Mouse (Mus musculus) limb, embryonic 10.5 days (tissue): ENCODE data around the gene Heatr4. TPM values are rescaled to one million over a fixed set of nuclear protein-coding genes. Genes with fewer than 3 reads are reported as not detected.
A peak's percentile ranks its signal among the peaks of the same experiment; 100 is the strongest.
"Not testable (repeated sequence)": the region's sequence is repeated elsewhere in the genome, so short reads cannot be mapped to it uniquely, and the experiment has no call there.

Source experiments
- DNase-seq: peaks from one replicate; pipeline ENCODE4 v3.0.0-alpha.2; 2017; ENCODE audit warnings: low spot score
- H3K27ac ChIP-seq: fragments of 300-500 bp; sonication (generic); 2 replicates; pipeline ENCODE4 v1.5.1; 2016; ENCODE audit warnings: mild to moderate bottlenecking
- H3K27me3 ChIP-seq: fragments of 300-500 bp; sonication (generic); 2 replicates; pipeline ENCODE4 v1.6.1; 2016; ENCODE audit warnings: low read depth, mild to moderate bottlenecking; ENCODE audit not compliant: poor library complexity, severe bottlenecking
- H3K36me3 ChIP-seq: fragments of 300-500 bp; sonication (generic); 2 replicates; pipeline ENCODE4 v1.6.1; 2016; ENCODE audit warnings: mild to moderate bottlenecking, moderate library complexity
- H3K4me1 ChIP-seq: fragments of 300-500 bp; sonication (generic); 2 replicates; pipeline ENCODE4 v1.6.1; 2016
- H3K4me3 ChIP-seq: fragments of 300-500 bp; sonication (generic); 2 replicates; pipeline ENCODE4 v1.5.1; 2016; ENCODE audit warnings: mild to moderate bottlenecking, moderate library complexity
- H3K9me3 ChIP-seq: fragments of 300-500 bp; sonication (generic); replicated peaks from 2 replicates; pipeline ENCODE4 v1.6.1; 2016; ENCODE audit warnings: mild to moderate bottlenecking
- WGBS: fragments of 180-500 bp; shearing (Covaris S2); methylation state at CpG from one replicate; pipeline ENCODE4 v1.1.7; 2016; 5-methylcytosine and 5-hydroxymethylcytosine counted together
- polyA plus RNA-seq: library from polyadenylated mRNA; unstranded; fragments of >200 nt; fragmentation: Nextera tagmentation; extraction: Ambion mirVana; gene quantifications from 2 replicates; pipeline ENCODE4 v1.2.1, GENCODE M21; 2016

Gene Heatr4
- polyA plus RNA-seq, 1 experiment from 2014 or later, result not detected

- H3K4me1 ChIP-seq, result peaks cover 17% of the 10 kb centered on the region
- no peaks in the 10 kb centered on the region for H3K9me3 ChIP-seq
- H3K27ac ChIP-seq, result no peak overlapping the region
- 0 out of 2 replicates have a peak, but pooled peaks cover 9% of the 10 kb centered on the region for H3K27me3 ChIP-seq
- peaks cover 9% of the 10 kb centered on the region; the same call in 1 of the 2 replicates for H3K36me3 ChIP-seq
- DNase-seq, result no peak
- 72% methylated on average over 12 of the region's 12 CpGs for WGBS
- 0 out of 2 replicates have a peak overlapping the region, but pooled peaks have one; percentile 5 for H3K4me3 ChIP-seq
These were observed 26.8 kb upstream of the Heatr4 start for GRCm38 (mm10) chr12:84011251-84012040.

GRCm38 (mm10) chr12:84010201-84010600 is 25.5 kb upstream of the Heatr4 start:
- Histone ChIP-seq H3K27me3 (0 out of 2 replicates have a peak, but pooled peaks cover 9% of the 10 kb centered on the region), H3K36me3 (peaks cover 4% of the 10 kb centered on the region; the same call in 1 of the 2 replicates), H3K9me3 (no peaks in the 10 kb centered on the region), H3K27ac (no peak overlapping the region), H3K4me3 (peak overlapping the region; percentile 53), H3K4me1 (peaks cover 17% of the 10 kb centered on the region)
- DNase-seq, result no peak
- 89% methylated on average over 3 of the region's 3 CpGs for WGBS

- Histone ChIP-seq H3K4me1 (peaks cover 17% of the 10 kb centered on the region), H3K4me3 (peak within 1 kb of the TSS; percentile 53), H3K27ac (peak within 1 kb of the TSS; percentile 83)
- not testable (repeated sequence) for H3K27me3 ChIP-seq, H3K9me3 ChIP-seq, H3K36me3 ChIP-seq
- 3% methylated on average over 56 of the region's 70 CpGs for WGBS
- peak; percentile 75 for DNase-seq
These were observed 24.7 kb upstream of the Heatr4 start, which contains the start of gene Acot1 for GRCm38 (mm10) chr12:84009171-84009965. Gene Acot1, plus strand, starts transcription at chr12:84009490.

GRCm38 (mm10) chr12:84008729-84009128 is 24.1 kb upstream of the Heatr4 start:
- 76% methylated on average over 8 of the region's 8 CpGs for WGBS
- no peak for DNase-seq
- H3K27ac ChIP-seq, result peak overlapping the region; percentile 83; the same call in 1 of the 2 replicates

GRCm38 (mm10) chr12:84008251-84008650 is 23.6 kb upstream of the Heatr4 start:
- Histone ChIP-seq H3K4me3 (no peak overlapping the region), H3K27me3 (0 out of 2 replicates have a peak, but pooled peaks cover 9% of the 10 kb centered on the region), H3K36me3 (no peaks in the 10 kb centered on the region), H3K9me3 (no peaks in the 10 kb centered on the region), H3K4me1 (peaks cover 17% of the 10 kb centered on the region), H3K27ac (no peak overlapping the region)
- no peak for DNase-seq
- 91% methylated on average over 12 of the region's 12 CpGs for WGBS

More at GRCm38 (mm10) chr12:84008729-84009128, 24.1 kb upstream of the Heatr4 start:
- Histone ChIP-seq H3K4me3 (peak overlapping the region; percentile 53), H3K27me3 (0 out of 2 replicates have a peak, but pooled peaks cover 9% of the 10 kb centered on the region), H3K36me3 (no peaks in the 10 kb centered on the region), H3K4me1 (peaks cover 17% of the 10 kb centered on the region), H3K9me3 (no peaks in the 10 kb centered on the region)

GRCm38 (mm10) chr12:84003866-84004265 is 19.2 kb upstream of the Heatr4 start:
- Histone ChIP-seq H3K27me3 (0 out of 2 replicates have a peak, but pooled peaks cover 7% of the 10 kb centered on the region), H3K27ac (no peak overlapping the region), H3K9me3 (no peaks in the 10 kb centered on the region), H3K4me1 (peaks cover 2% of the 10 kb centered on the region; the same call in 1 of the 2 replicates), H3K4me3 (no peak overlapping the region), H3K36me3 (no peaks in the 10 kb centered on the region)
- 92% methylated on average over 1 of the region's 1 CpGs for WGBS
- no peak for DNase-seq

- H3K9me3 ChIP-seq, result no peaks in the 10 kb centered on the region
- WGBS, result 77% methylated on average over 3 of the region's 3 CpGs
- H3K27ac ChIP-seq, result no peak overlapping the region
- no peaks in the 10 kb centered on the region for H3K27me3 ChIP-seq
- H3K4me3 ChIP-seq, result no peak overlapping the region
- H3K4me1 ChIP-seq, result no peaks in the 10 kb centered on the region
- H3K36me3 ChIP-seq, result no peaks in the 10 kb centered on the region
- no peak for DNase-seq
These were observed 15.8 kb upstream of the Heatr4 start for GRCm38 (mm10) chr12:84000418-84000817.

- H3K9me3 ChIP-seq, DNase-seq: not testable (repeated sequence)
- 86% methylated on average over 8 of the region's 8 CpGs for WGBS
These were observed 14.6 kb upstream of the Heatr4 start for GRCm38 (mm10) chr12:83999237-83999636.

GRCm38 (mm10) chr12:83998341-83999107 is 13.9 kb upstream of the Heatr4 start:
- no peak for DNase-seq

More at GRCm38 (mm10) chr12:83999237-83999636, 14.6 kb upstream of the Heatr4 start:
- not testable (repeated sequence) for H3K27me3 ChIP-seq, H3K36me3 ChIP-seq, H3K4me3 ChIP-seq, H3K27ac ChIP-seq, H3K4me1 ChIP-seq

GRCm38 (mm10) chr12:83997221-83997620 is 12.6 kb upstream of the Heatr4 start:
- DNase-seq, result no peak
- H3K27me3 ChIP-seq, result no peaks in the 10 kb centered on the region
- peaks cover 13% of the 10 kb centered on the region for H3K36me3 ChIP-seq
- H3K4me3 ChIP-seq, result no peak overlapping the region
- 86% methylated on average over 2 of the region's 2 CpGs for WGBS
- no peaks in the 10 kb centered on the region for H3K4me1 ChIP-seq
- H3K9me3 ChIP-seq, result no peaks in the 10 kb centered on the region
- no peak overlapping the region for H3K27ac ChIP-seq

More at GRCm38 (mm10) chr12:83998341-83999107, 13.9 kb upstream of the Heatr4 start:
- no peaks in the 10 kb centered on the region for H3K4me1 ChIP-seq
- H3K9me3 ChIP-seq, result no peaks in the 10 kb centered on the region
- no peaks in the 10 kb centered on the region for H3K27me3 ChIP-seq
- H3K4me3 ChIP-seq, result no peak overlapping the region
- H3K36me3 ChIP-seq, result 0 out of 2 replicates have a peak, but pooled peaks cover 5% of the 10 kb centered on the region
- H3K27ac ChIP-seq, result no peak overlapping the region
- 69% methylated on average over 11 of the region's 11 CpGs for WGBS

- Histone ChIP-seq H3K27me3 (no peaks in the 10 kb centered on the region), H3K4me3 (no peak overlapping the region), H3K27ac (no peak overlapping the region), H3K9me3 (no peaks in the 10 kb centered on the region), H3K36me3 (peaks cover 10% of the 10 kb centered on the region), H3K4me1 (peaks cover 10% of the 10 kb centered on the region)
- WGBS, result 95% methylated on average over 4 of the region's 4 CpGs
- DNase-seq, result no peak
These were observed 4.7 kb upstream of the Heatr4 start for GRCm38 (mm10) chr12:83989378-83989777.

- Histone ChIP-seq H3K27ac (peak overlapping the region; percentile 90), H3K36me3 (peaks cover 8% of the 10 kb centered on the region), H3K9me3 (no peaks in the 10 kb centered on the region), H3K4me1 (peaks cover 10% of the 10 kb centered on the region), H3K27me3 (no peaks in the 10 kb centered on the region), H3K4me3 (peak overlapping the region; percentile 64)
- 73% methylated on average over 4 of the region's 4 CpGs for WGBS
- no peak for DNase-seq
These were observed 3.8 kb upstream of the Heatr4 start for GRCm38 (mm10) chr12:83988483-83988882.
